Mouse (Mus musculus) hindbrain, postnatal 0 days (tissue): ENCODE results near the gene Slc5a10. TPM values are rescaled to one million over a fixed set of nuclear protein-coding genes. Genes with fewer than 3 reads are reported as not detected.

Experiments used
- ATAC-seq: fragments of 200-750 bp; cut with Nextera tagmentation; 2 replicates; pipeline ENCODE4 v1.8.0; 2017; ENCODE audit warnings: mild to moderate bottlenecking, moderate TSS enrichment, moderate library complexity
- DNase-seq: peaks from one replicate; pipeline ENCODE4 v3.0.0-alpha.2; 2015; ENCODE audit warnings: low spot score
- H3K27ac ChIP-seq: fragments of 300-500 bp; sonication (generic); 2 replicates; pipeline ENCODE4 v1.5.1; 2014; ENCODE audit warnings: mild to moderate bottlenecking
- H3K27me3 ChIP-seq: fragments of 300-500 bp; sonication (generic); 2 replicates; pipeline ENCODE4 v1.6.1; 2014; ENCODE audit warnings: low read length, mixed read lengths; ENCODE audit not compliant: insufficient read depth
- H3K36me3 ChIP-seq: fragments of 300-500 bp; sonication (generic); 2 replicates; pipeline ENCODE4 v1.6.1; 2014; ENCODE audit warnings: low read length, mixed read lengths; ENCODE audit not compliant: insufficient read depth
- H3K4me1 ChIP-seq: fragments of 300-500 bp; sonication (generic); 2 replicates; pipeline ENCODE4 v1.6.1; 2014; ENCODE audit warnings: antibody characterized with exemption, low read length, mixed read lengths; ENCODE audit not compliant: insufficient read depth
- H3K4me2 ChIP-seq: fragments of 300-500 bp; sonication (generic); 2 replicates; pipeline ENCODE4 v1.6.1; 2014; ENCODE audit warnings: low read depth, mild to moderate bottlenecking, low read length, moderate library complexity, mixed read lengths
- H3K4me3 ChIP-seq: fragments of 300-500 bp; sonication (generic); 2 replicates; pipeline ENCODE4 v1.5.1; 2014; ENCODE audit warnings: low read length
- H3K9ac ChIP-seq: fragments of 300-500 bp; sonication (generic); replicated peaks from 2 replicates; pipeline ENCODE4 v1.6.1; 2014; ENCODE audit warnings: mild to moderate bottlenecking, low read length, moderate library complexity, mixed read lengths
- H3K9me3 ChIP-seq: fragments of 300-500 bp; sonication (generic); 2 replicates; pipeline ENCODE4 v1.6.1; 2016; ENCODE audit warnings: low read length, mixed read lengths
- CTCF ChIP-seq: IDR thresholded peaks from 2 replicates; pipeline ENCODE4 v1.5.1; 2016; ENCODE audit warnings: antibody characterized with exemption, control low read depth, low read depth
- WGBS: fragments of 180-500 bp; shearing (Covaris S2); extraction: QIAGEN DNeasy Blood & Tissue Kit; methylation state at CpG from one replicate; pipeline ENCODE4 v1.1.7; 2014; 5-methylcytosine and 5-hydroxymethylcytosine counted together
- polyA plus RNA-seq: library from polyadenylated mRNA; unstranded; fragments of >200 nt; fragmentation: Nextera tagmentation; extraction: Ambion mirVana; gene quantifications from 2 replicates; pipeline ENCODE4 v1.2.1, GENCODE M21; 2015
- total RNA-seq: library from RNA; depleted of rRNA; stranded (reverse); fragments of >200 nt; gene quantifications from 2 replicates; pipeline ENCODE4 v1.2.3, GENCODE M21; 2014

The Slc5a10 gene
- total and polyA plus RNA-seq, 2 experiments from 2014 or later, result 0.19 to 0.21 TPM

GRCm38 (mm10) chr11:61745781-61746180, 25.2 kb upstream of the Slc5a10 start:
- Histone ChIP-seq H3K4me1 (no peaks in the 10 kb centered on the region), H3K36me3 (peaks cover 23% of the 10 kb centered on the region; the same call in 1 of the 2 replicates), H3K9ac (no peak overlapping the region), H3K27me3 (no peaks in the 10 kb centered on the region), H3K9me3 (no peaks in the 10 kb centered on the region), H3K4me3 (no peak overlapping the region), H3K4me2 (no peak overlapping the region), H3K27ac (no peak overlapping the region)
- no peak for ATAC-seq
- WGBS, result 97% methylated on average over 9 of the region's 9 CpGs
- no peak for TF ChIP-seq CTCF
- no peak for DNase-seq

- H3K9ac ChIP-seq, result no peak overlapping the region
- no peaks in the 10 kb centered on the region for H3K4me1 ChIP-seq
- H3K27ac ChIP-seq, result no peak overlapping the region
- H3K36me3 ChIP-seq, result peaks cover 28% of the 10 kb centered on the region
- 62% methylated on average over 3 of the region's 3 CpGs for WGBS
- DNase-seq (no peak), ATAC-seq (no peak)
- H3K27me3 ChIP-seq, result no peaks in the 10 kb centered on the region
- no peaks in the 10 kb centered on the region for H3K9me3 ChIP-seq
- H3K4me3 ChIP-seq, result no peak overlapping the region
- H3K4me2 ChIP-seq, result no peak overlapping the region
- TF ChIP-seq CTCF, result peak; percentile 53
Observed at GRCm38 (mm10) chr11:61744460-61744859, 23.8 kb upstream of the Slc5a10 start.

- ATAC-seq (0 out of 2 replicates have a peak, but pooled peaks have one; percentile 47), DNase-seq (no peak)
- no peaks in the 10 kb centered on the region for H3K27me3 ChIP-seq
- TF ChIP-seq CTCF, result no peak
- H3K9me3 ChIP-seq, result no peaks in the 10 kb centered on the region
- H3K4me2 ChIP-seq, result no peak overlapping the region
- peaks cover 33% of the 10 kb centered on the region for H3K36me3 ChIP-seq
- H3K27ac ChIP-seq, result no peak overlapping the region
- H3K9ac ChIP-seq, result no peak overlapping the region
- H3K4me3 ChIP-seq, result no peak overlapping the region
- H3K4me1 ChIP-seq, result no peaks in the 10 kb centered on the region
- WGBS, result 43% methylated on average over 3 of the region's 3 CpGs
Observed at GRCm38 (mm10) chr11:61743768-61744167, 23.1 kb upstream of the Slc5a10 start.

DNA sequence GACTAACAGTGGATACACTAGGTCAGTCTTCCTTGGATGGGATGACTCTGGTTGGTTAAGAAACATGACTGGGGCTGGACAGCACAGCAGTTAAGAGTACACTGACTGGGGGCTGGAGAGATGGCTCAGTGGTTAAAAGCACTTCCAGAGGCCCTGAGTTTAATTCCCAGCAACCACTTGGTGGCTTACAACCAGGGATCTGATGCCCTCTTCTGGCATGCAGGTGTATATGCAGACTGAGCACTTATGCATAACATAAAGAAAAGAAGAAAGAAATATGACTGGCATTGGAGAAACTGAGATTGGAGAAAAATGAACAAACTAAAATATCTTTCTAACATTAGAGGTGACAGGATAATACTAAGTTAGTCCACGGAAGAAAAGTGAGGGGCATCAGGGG, 19.9 kb upstream of the Slc5a10 start:
- DNase-seq (no peak), ATAC-seq (no peak)
- Histone ChIP-seq H3K27ac (no peak overlapping the region), H3K4me2 (no peak overlapping the region), H3K27me3 (no peaks in the 10 kb centered on the region), H3K4me1 (no peaks in the 10 kb centered on the region), H3K4me3 (no peak overlapping the region), H3K36me3 (peaks cover 50% of the 10 kb centered on the region), H3K9me3 (no peaks in the 10 kb centered on the region), H3K9ac (no peak overlapping the region)
- WGBS, result 100% methylated on average over 1 of the region's 1 CpGs
- no peak; the same call in 1 of the 2 replicates for TF ChIP-seq CTCF

DNA sequence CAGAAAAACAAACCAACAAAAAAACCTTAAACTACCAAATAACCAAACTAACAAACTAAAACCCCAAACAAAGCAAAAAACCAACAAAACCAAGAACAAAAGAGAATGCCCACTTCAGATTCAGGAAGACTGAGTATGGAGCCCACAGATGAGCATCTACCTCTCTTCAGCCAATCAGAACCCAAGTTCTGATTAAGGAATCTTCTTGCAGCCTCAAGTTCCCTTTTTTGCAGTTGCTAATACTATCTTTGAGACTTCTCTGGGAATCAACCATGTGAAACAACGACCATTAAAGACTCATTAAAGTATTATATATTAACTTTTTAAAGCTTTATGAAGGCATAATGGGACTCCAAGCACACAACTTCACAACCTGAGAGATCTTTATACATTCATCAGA, 16.7 kb upstream of the Slc5a10 start:
- Histone ChIP-seq H3K4me2 (no peak overlapping the region), H3K27ac (no peak overlapping the region), H3K36me3 (peaks cover 64% of the 10 kb centered on the region), H3K9me3 (no peaks in the 10 kb centered on the region), H3K4me3 (no peak overlapping the region), H3K4me1 (no peaks in the 10 kb centered on the region), H3K9ac (no peak overlapping the region), H3K27me3 (no peaks in the 10 kb centered on the region)
- ATAC-seq (no peak), DNase-seq (no peak)
- no peak for TF ChIP-seq CTCF
- 85% methylated on average over 1 of the region's 1 CpGs for WGBS

DNA sequence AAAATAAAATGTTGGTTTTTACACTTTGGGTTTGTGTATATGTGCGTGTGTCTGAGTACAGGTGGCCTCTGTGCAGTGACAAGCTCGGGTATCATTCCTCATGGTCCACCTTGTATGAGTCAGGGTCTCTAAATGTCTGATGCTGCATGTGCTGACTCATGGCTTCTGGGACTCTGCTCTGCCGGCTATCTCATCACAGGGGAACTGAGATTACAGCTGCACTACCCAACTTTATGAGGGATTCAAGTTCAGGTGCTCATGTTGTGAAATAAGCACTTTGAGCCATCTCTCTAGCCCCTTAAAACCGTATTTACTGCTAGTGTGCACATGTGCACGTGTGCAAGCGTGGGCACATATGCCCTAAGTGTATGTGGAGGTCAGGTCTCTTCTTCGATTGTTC, 12.0 kb upstream of the Slc5a10 start:
- Histone ChIP-seq H3K4me2 (no peak overlapping the region), H3K36me3 (peaks cover 56% of the 10 kb centered on the region), H3K27me3 (no peaks in the 10 kb centered on the region), H3K4me1 (no peaks in the 10 kb centered on the region), H3K27ac (no peak overlapping the region), H3K4me3 (no peak overlapping the region), H3K9me3 (no peaks in the 10 kb centered on the region), H3K9ac (no peak overlapping the region)
- DNase-seq, result no peak
- no peak for TF ChIP-seq CTCF
- WGBS, result 92% methylated on average over 7 of the region's 7 CpGs
- no peak for ATAC-seq

DNA sequence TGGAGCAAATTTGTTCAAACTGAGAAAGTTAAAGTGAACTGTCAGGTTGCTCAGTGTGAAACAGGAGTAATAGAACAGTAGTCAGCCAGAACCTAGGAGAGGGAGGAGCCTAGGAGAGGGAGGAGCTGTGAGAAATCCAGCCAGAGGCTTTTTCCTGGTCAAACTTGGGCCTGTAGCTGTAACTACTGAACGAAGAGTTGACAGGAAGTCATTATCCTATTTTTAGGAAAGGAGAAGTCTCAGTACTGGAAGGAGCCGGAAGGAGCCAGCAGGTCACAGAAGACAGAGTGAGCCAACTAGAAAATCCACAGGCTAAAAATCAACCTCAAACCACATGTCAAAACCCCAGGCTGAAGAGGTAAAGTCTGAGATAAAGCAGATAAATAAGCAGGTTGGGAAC, 7.4 kb upstream of the Slc5a10 start:
- H3K4me3 ChIP-seq, result no peak overlapping the region
- TF ChIP-seq CTCF, result no peak
- H3K27me3 ChIP-seq, result no peaks in the 10 kb centered on the region
- peaks cover 38% of the 10 kb centered on the region for H3K36me3 ChIP-seq
- 85% methylated on average over 2 of the region's 2 CpGs for WGBS
- H3K9ac ChIP-seq, result no peak overlapping the region
- H3K27ac ChIP-seq, result no peak overlapping the region
- H3K4me2 ChIP-seq, result no peak overlapping the region
- no peaks in the 10 kb centered on the region for H3K4me1 ChIP-seq
- ATAC-seq (no peak), DNase-seq (no peak)
- no peaks in the 10 kb centered on the region for H3K9me3 ChIP-seq
